Mouse (Mus musculus): ENCODE data around the gene Apol9a.

GRCm38 (mm10) chr15:77368148-77368547 is 42.8 kb downstream of the Apol9a start:
- TF ChIP-seq CTCF (IDR thresholded peaks at IDR 0.05; ENCODE audit: low read depth): peak; percentile 95
- no peak for TF ChIP-seq EP300 (IDR thresholded peaks at IDR 0.05; ENCODE audit: low read depth)

All from liver, postnatal 0 days (tissue).